Mouse (Mus musculus): Measurements from ENCODE around the gene Veph1.
"Not testable (repeated sequence)": the region's sequence is repeated elsewhere in the genome, so short reads cannot be mapped to it uniquely, and the experiment has no call there.

Gene Veph1

DNA sequence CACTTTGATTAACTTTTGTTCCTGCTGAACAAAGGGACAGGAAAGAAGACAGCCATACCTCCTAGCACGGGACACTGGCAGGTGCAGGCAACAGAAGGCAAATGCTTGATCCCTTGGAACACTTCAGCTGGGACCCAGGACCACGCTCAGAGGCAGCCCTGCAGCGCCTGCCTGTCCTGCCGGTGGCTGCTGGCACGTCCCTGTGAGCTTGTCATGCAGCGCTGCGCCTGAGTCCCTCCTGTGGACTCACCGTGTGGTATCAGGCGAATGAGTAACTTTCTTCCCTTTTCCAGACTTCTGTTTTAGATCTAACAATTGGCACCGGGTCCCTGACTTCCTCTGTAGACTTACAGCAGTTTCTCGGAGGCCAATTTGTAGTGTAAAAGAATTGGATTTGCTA is at the start of gene Veph1:
Gene Veph1, minus strand, starts transcription at position 293 of the 400 bp plus-strand sequence.
- DNase-seq (ENCODE audit: low spot score in 2 of 2), result no peak

GRCm38 (mm10) chr3:66340742-66341141 is 44.1 kb upstream of the Veph1 start:
- no peak for DNase-seq (ENCODE audit: low spot score in 2 of 2)

- no peak for DNase-seq (ENCODE audit: low spot score in 2 of 2)
These were observed 35.7 kb upstream of the Veph1 start for GRCm38 (mm10) chr3:66332401-66332729.

DNA sequence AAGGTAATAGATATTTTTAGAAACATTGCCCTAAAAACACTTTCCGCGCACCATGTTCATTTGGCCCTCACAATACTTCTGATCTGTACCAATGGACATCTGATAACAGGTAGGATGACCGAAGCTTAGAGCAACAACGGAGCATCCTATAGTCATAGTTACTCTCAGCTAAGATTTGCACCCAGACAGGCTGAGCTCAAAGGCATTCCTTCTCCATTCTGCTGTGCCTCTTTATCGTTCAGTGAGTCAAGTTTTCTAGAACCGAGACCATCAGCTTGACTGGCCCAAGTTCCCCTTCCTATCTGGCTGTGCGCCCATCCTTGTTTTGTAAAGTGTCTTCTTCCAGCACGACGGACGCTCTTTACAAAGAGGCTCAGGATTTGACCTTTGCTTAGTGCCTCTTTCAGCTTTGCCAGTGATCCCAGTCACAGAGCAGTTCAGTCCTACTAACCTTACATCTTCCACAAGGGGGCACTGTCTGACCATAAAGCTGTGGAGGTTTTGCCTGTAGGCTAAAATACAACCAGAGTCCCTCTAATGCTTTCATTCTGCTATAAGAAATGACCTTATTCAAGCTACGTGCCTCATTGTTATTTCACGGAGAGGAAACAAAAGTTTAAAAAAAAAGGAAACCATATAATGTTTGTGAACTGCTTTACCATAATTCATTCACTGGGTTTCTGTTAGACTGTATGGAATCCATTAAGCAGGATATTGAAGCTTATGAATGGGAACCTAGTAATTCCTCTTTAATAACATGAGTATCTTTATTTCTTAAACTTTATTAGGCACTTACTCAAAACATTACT is 35.2 kb upstream of the Veph1 start:
- DNase-seq (ENCODE audit: low spot score in 2 of 2), result peak in 1 of 2 experiments; percentile 17

DNA sequence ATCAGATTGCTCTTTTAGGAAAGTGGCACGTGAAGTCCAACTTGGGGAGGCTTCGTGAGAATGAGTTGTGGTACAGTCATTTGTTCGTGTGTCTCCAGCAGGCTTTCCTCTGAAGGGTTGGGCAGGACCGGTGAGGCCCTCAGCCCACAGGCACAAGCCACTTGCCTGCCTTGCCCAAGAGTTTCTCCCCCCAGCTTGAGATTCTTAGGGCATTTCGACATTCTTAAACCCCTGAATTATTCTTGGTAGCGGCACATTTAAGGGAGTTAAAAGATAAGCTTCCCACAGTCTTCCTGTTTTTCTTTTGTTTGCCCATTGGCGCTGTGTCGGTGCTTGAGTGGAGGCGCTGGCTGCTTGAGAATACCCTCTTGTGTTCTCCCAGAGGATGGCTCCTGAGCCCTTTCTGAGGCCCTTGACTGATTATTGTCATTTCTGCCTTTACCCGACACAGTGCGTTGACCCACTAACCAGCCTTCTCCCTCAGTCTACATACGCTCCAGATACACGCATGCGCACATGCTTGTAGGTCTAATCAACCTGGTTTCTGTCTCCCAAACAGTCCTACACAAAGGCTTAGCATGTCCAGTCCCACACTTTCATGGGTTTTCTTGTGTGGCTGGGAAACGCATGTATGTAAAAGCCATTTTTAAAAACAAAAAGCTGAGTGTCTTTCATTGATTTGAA is 34.4 kb upstream of the Veph1 start:
- no peak for DNase-seq (ENCODE audit: low spot score in 2 of 2)

DNA sequence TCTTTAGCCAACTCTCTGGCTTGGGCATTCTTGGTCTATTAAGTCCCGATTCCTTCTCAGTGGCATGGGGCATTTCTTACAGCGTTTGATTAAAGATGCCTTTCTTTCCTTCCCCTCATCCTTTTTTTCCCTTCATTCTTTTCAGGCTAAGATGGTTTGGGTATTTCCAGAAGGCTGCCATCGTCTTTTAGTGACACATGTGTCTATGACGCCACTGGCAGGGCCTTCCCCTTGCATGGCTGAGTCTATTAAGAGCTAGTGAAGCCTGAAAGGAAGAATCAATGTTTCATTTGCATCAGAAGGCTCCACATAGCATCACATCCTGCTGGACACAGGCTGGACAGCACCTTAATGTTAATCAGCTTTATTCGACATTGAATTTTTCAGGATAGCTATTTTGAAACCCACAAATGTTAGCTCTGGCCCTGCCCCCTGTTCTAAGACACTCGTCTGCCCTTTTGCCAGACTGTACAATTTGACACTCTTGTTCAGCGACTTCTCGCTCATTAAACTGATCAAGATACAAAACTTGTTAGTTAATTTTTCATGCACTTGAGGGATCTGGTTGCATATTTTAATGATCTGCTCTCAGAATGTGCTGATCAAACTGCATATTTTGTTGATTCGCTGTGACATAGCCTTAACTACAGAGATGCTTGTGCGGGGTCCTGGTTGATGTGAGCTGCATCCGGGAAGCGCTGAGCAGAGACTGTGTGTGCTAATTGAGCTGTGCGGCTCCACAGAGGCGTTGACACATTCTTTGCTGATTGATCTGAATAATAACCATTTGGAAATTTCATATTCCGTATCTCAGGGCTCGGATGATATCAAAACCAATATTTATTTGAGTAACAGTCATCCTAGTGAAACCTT is 29.6 kb upstream of the Veph1 start:
- no peak for DNase-seq (ENCODE audit: low spot score in 2 of 2)

GRCm38 (mm10) chr3:66325486-66325951 is 28.9 kb upstream of the Veph1 start:
- DNase-seq (ENCODE audit: low spot score in 2 of 2), result no peak

- DNase-seq (ENCODE audit: low spot score in 2 of 2), result no peak
These were observed 18.4 kb upstream of the Veph1 start for GRCm38 (mm10) chr3:66314793-66315715.

GRCm38 (mm10) chr3:66310586-66310985 is 13.9 kb upstream of the Veph1 start:
- no peak for DNase-seq (ENCODE audit: low spot score in 2 of 2)

DNA sequence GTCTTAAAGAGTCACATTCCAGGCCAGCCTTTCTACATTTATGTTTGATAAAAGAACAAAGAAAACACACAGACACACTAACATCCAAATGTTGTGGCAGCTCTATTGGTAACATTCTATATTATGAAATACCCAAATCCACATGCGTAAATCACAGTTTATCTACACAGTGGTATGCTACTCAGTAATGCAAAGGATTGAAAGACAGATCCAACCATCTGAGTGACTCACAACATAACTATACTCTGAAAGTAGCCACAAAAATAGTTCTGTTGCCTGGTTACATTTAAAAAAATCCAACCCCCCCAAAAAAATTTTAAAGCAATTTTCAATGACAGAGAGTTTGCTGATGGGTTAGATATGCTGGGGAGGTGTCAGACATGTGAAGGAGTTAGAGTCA is 12.9 kb upstream of the Veph1 start:
- no peak for DNase-seq (ENCODE audit: low spot score in 2 of 2)

DNA sequence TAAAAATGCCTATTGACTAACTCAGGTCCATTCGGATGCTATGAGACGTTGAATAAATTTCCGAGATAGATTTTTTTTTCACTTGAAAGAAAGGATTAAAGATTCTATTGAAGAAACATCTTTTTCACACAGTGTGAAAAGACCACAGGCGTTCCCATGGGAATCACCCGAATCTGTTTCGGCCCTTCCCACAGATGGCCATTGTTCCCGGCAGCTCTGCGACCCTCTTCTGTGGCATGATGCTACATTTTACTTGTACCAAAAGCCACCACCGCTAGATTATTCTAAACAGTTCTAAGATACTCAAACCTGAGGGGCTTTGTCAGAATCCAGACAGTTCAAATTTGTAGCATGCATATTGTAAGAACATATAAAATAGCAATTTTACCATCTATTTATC is 1.4 kb downstream of the Veph1 start:
- no peak for DNase-seq (ENCODE audit: low spot score in 2 of 2)

GRCm38 (mm10) chr3:66294729-66295128 is 1.9 kb downstream of the Veph1 start:
- DNase-seq (ENCODE audit: low spot score in 2 of 2), result no peak

- DNase-seq (ENCODE audit: low spot score in 2 of 2), result peak; percentile 47 to 59
These were observed 4.2 kb downstream of the Veph1 start for GRCm38 (mm10) chr3:66292356-66292946.

- no peak for DNase-seq (ENCODE audit: low spot score in 2 of 2)
These were observed 33.4 kb downstream of the Veph1 start for GRCm38 (mm10) chr3:66263270-66263669.

GRCm38 (mm10) chr3:66262319-66262718 is 34.3 kb downstream of the Veph1 start:
- no peak for DNase-seq (ENCODE audit: low spot score in 2 of 2)

GRCm38 (mm10) chr3:66254504-66255105 is 42.0 kb downstream of the Veph1 start:
- no peak for DNase-seq (ENCODE audit: low spot score in 2 of 2)

DNA sequence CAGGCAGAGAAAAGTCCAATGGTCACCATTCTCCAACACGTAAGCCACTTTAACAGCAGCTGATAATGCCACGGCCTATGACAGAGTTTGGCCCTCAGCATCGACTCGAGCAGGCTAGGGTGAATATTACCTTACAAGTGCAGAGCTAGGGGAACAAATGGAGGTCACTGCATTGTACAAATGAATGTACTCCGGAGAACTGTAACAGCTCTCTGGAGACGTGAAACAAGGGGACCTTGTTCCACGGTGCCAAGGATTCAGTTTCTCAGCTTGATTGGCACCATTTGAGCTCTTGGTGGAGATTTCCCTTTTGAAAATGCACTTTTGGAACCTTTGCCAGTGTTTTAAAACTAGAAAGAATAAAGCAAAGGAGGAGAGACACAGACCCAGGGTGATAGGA is 44.8 kb downstream of the Veph1 start:
- DNase-seq (ENCODE audit: low spot score in 2 of 2), result no peak

- DNase-seq (ENCODE audit: low spot score in 2 of 2), result no peak
These were observed 56.2 kb downstream of the Veph1 start for GRCm38 (mm10) chr3:66240476-66240875.

- DNase-seq (ENCODE audit: low spot score in 2 of 2), result not testable (repeated sequence)
These were observed 60.3 kb downstream of the Veph1 start for GRCm38 (mm10) chr3:66236234-66236871.
